Mouse (Mus musculus): Measurements from ENCODE around the gene Muc5b.
"Not testable (repeated sequence)": the region's sequence is repeated elsewhere in the genome, so short reads cannot be mapped to it uniquely, and the experiment has no call there.

Gene Muc5b

GRCm38 (mm10) chr7:141838779-141839178 is at the start of gene Muc5b:
Gene Muc5b (plus strand): TSS chr7:141839070.
- no peak for DNase-seq (ENCODE audit: low spot score)

GRCm38 (mm10) chr7:141794251-141794650 is 44.6 kb upstream of the Muc5b start:
- DNase-seq (ENCODE audit: low spot score), result no peak

GRCm38 (mm10) chr7:141803206-141803605 is 35.7 kb upstream of the Muc5b start:
- no peak for DNase-seq (ENCODE audit: low spot score)

DNA sequence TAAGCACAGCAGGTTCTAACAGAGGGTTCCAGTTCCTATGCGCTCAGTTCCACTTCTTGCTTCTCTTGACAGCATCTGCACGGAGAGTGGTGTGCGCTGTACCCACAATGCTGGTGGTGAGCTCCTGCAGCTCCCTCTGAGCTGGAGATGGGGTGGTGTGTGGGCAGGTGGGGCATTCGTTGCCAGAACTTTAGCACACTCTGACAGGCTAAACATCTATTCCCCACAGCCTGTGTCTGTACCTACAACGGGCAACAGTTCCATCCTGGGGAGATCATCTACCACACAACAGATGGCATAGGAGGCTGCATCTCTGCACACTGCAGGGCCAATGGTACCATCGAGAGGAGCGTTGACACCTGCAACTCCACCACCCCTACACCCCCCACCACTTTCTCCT is 33.5 kb upstream of the Muc5b start:
- peak; percentile 15 for DNase-seq (ENCODE audit: low spot score)

GRCm38 (mm10) chr7:141807823-141808222 is 31.0 kb upstream of the Muc5b start:
- not testable (repeated sequence) for DNase-seq (ENCODE audit: low spot score)

DNA sequence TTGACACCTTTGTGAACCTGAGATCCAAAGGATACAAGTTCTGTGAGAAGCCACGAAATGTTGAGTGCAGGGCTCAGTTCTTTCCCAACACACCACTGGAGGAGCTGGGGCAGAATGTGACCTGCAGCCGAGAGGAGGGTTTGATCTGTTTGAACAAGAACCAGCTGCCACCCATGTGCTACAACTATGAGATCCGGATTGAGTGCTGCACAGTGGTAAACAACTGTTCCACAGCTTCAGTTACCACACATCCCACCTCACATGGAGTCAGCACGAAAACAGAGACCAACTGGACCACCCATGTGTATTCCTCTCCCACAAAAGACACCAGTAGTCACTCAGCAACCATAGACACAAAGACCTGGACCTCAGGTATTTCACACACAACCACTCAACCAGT is 28.9 kb upstream of the Muc5b start:
- not testable (repeated sequence) for DNase-seq (ENCODE audit: low spot score)

GRCm38 (mm10) chr7:141813321-141813720 is 25.5 kb upstream of the Muc5b start:
- no peak for DNase-seq (ENCODE audit: low spot score)

DNA sequence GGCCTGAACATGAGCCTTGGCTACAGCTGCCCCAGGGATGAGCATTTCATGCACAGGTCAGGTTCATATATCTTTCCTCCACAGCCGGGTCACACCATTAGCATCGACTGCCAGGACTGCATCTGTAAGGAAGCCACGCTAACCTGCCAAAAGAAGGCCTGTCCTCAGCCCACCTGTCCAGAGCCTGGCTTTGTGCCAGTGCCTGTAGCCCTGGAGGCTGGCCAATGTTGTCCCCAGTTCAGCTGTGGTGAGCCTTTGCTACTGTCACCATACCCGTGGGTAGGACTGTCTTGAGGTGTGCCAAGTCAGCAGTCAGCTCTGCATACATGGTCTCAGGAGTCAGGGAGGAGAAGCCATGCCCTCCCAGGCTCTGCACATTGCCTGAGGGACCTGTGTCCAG is 23.5 kb upstream of the Muc5b start:
- DNase-seq (ENCODE audit: low spot score), result no peak

DNA sequence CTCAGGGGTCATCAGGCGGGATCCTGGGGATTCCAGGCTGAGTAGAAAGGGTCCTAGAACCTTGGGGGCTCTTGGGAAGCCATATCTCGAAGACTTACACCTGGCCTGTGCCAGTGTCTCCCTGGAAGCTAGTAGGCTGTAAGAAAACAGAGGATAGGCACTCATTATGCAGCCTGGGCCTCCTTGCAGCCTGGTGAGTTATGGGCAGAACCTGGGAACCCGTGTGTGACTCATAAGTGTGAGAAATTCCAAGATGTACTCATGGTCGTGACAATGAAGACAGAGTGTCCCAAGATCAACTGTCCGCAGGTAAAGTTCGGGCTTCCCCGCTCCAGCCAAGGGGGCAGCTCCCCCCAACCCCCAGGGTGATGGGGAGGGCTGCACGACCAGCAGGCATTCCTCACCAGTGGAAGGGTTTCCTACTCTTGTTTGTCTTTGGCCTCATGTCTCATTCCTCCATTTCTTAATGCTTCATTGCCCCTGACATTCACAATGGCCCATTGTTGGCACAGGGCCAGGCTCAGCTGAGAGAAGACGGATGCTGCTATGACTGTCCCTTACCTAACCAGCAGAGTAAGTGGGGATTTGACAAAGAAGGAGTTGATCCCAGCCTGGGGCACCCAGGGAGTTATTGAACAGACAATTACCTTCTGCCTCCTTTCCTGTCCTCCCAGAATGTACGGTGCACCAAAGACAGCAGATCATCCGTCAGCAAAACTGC is 21.4 kb upstream of the Muc5b start:
- DNase-seq (ENCODE audit: low spot score), result no peak

DNA sequence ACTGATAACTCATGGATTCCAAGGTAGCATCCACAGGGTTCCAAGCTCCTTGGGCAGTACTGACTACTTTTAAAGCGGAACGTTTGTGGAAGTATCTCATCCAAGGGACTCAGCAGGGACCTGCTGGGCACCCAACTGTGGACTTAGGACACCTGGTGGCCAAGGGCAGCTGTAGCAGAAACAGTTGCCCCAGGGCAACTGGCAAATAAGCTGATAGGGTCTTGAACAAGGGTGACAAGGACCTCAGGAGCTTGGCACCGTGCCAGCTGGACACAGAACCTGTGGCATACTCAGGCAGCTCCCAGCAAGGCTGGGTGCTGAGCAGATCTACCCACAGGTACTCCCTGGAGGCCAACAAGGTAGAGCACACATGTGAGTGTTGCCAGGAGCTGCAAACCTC is 20.6 kb upstream of the Muc5b start:
- no peak for DNase-seq (ENCODE audit: low spot score)

DNA sequence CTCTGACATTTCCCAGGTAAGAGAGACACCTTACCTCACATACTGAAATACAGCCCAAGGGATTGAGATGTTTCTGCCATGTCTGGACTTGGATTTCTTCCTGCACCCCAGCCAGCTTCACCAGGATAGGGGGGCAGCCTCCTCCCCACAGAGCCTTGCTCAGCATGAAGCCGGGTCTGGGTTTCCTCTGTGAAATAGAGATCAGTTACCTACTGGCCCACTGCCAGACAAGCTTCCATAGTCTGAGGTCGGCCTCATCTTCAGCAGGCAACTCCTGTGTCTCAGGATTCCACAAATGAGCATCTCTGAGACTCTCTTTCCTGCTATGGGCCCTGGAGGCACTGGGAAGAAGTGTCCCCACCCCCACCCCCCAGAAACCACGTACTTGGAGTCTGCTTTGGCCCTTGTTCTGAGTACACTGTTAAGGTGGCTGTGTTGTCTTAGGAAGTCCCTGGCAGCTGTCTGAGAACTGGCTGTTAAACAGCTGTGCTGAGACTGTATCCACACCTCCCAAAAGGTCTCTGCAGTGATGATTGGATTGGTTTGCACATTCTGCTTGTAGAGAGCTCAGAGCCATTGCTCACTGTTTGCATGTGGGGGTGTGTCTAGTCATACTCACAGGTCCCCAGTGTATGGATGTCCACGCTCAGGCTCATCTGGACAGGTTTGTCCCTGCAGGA is 16.1 kb upstream of the Muc5b start:
- DNase-seq (ENCODE audit: low spot score), result no peak

DNA sequence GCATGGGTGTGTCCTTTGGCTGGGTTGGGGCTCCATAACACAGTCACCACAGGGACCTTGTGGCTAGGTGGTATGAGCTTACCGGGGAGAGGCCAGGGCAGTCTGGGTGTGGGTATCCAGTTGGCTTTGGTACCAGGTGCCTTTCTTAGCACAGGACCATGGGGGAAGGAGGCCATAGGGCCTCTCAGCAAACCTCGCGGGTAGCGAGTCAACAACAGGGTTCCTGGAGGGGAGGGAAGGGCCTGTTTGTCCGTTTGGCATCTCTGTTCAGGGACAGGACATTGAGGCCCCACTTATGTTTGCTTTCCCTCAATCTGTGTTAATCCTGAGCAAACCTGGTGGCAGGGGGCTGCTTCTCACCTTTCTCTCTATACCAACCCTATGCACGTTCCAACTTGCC is 15.2 kb upstream of the Muc5b start:
- DNase-seq (ENCODE audit: low spot score), result no peak

DNA sequence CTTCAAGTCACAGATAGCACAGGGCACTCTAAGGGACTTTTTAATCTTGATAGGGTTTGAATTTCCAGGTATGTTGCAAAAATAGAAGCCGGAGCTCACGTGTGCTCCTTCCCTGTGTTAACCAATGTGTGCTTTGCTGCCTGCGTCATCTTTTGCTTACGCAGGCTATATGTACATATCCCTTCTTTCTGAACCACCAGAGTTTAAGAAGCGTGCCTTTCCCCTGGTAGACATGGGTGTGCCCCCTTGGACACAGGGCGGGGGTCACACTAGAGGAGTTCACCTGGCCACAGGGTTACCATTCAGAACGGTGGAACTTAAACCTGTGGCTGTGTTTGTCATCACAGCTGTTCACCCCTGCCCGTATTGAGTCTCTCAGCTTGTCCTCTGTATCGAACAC is 14.5 kb upstream of the Muc5b start:
- no peak for DNase-seq (ENCODE audit: low spot score)

- no peak for DNase-seq (ENCODE audit: low spot score)
These were observed 2.9 kb upstream of the Muc5b start for GRCm38 (mm10) chr7:141835941-141836340.

DNA sequence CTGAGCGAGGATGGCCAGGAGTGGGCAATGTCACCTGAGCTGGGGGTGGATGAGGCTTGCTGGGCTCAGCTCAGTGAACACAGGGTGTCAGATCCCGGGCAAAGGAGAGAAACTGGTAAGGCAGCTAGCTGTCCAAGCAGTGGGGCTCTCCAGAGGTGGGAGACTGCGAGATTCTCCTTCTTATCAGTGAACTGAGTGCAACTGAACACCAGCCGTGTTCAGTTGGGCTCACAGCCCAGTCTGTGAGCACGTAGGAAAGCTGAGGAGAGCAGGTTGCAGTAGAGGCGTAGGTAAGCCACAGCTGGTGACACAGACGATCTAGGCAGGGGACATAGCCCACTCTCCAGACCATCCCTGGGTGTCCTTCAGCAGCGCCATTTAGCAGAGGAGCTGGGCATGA is 2.4 kb upstream of the Muc5b start:
- no peak for DNase-seq (ENCODE audit: low spot score)

GRCm38 (mm10) chr7:141840354-141840753 is 1.5 kb downstream of the Muc5b start:
- no peak for DNase-seq (ENCODE audit: low spot score)

- DNase-seq (ENCODE audit: low spot score), result no peak
These were observed 22.2 kb downstream of the Muc5b start for GRCm38 (mm10) chr7:141861046-141861445.

GRCm38 (mm10) chr7:141869644-141870043 is 30.8 kb downstream of the Muc5b start:
- DNase-seq (ENCODE audit: low spot score), result no peak

- no peak for DNase-seq (ENCODE audit: low spot score)
These were observed 31.7 kb downstream of the Muc5b start for GRCm38 (mm10) chr7:141870553-141870952.

GRCm38 (mm10) chr7:141874891-141875290 is 36.0 kb downstream of the Muc5b start:
- DNase-seq (ENCODE audit: low spot score), result no peak

DNA sequence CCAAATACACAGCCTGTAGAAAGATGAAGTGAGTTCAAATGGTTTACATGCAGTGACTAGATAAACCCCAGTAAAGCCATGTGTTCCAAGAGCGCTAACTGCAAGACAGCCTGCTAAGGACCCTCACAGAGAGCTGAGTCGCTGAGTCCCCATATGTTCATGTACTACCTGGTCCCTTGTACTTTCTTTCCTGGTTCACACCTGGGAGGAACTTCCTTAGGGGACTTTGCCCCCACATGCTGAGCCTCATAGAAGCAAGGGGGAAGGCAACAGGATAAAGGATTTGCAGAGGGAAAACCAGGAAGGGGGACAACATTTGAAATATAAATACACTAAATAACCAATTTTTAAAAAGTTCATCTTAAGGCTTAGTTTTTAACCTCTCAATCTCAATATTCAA is 39.9 kb downstream of the Muc5b start:
- DNase-seq (ENCODE audit: low spot score), result no peak

GRCm38 (mm10) chr7:141892151-141892550 is 53.3 kb downstream of the Muc5b start:
- no peak for DNase-seq (ENCODE audit: low spot score)

DNA sequence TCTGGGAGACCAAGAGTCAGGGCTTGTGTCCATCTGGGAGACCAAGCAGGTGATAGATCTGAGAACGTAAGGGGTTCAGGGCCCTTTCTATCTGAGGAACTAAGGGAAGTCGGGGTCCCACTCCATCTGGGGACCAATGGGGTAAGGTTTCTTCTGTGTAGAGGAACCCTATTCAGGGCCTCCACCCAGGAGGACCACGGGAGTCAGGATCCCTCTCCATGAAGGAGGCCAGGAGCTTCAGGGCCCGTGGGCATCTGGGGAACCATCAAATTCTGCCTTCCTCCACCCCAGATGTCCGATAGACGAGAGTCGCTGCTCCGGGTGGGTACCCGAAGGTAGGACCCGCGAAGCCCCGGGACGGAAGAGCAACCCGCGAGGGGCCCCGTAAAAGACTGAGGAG is 63.0 kb downstream of the Muc5b start:
- DNase-seq (ENCODE audit: low spot score), result no peak

DNA sequence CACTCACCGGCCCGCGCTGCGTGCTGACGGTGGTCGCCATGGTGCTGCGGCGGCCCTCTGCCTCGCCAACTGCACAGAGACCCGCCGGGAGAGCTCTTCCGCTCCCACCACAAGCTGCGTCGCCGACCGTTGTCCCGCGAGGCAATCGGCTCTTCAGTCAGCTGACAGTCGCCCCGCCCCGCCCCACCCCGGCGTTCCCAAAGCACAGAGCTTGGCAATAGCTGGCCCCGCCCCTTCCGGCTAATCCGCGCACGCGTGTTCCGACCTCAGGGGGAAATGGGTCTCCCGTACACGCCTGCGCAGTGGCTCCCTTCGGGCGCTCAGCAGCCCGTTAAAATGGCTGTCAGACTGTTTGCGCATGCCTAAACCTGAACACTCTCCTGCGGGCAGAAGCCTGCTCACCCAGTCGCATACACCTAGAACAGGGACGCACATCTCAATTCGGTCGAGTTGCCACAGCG is 63.4 kb downstream of the Muc5b start:
- DNase-seq (ENCODE audit: low spot score), result peak; percentile 96

Measured in layer of hippocampus, adult 9-10 months (tissue).